Comparison of ENCODE assay signal across 18 mouse cellular contexts in genomic region chr8:58265485-58265884, GRCm38 (mm10).
"Had no signal": no experiment of that assay in that cellular context is flagged by ENCODE, and none has a peak within 500 bp of the region (broad histone marks: within the 10 kb centered on the region; RNA-seq: fewer than 3 reads in every experiment).

No protein-coding gene starts in this region.

- H3K9me3 ChIP-seq: limb, embryonic 10.5 days; limb, embryonic 13.5 days; liver, embryonic 13.5 days; midbrain, embryonic 13.5 days had no signal

- ATAC-seq: midbrain, embryonic 13.5 days had no signal

- H3K36me3 ChIP-seq: limb, embryonic 10.5 days; limb, embryonic 13.5 days; liver, embryonic 13.5 days; midbrain, embryonic 13.5 days had no signal

- H3K4me3 ChIP-seq: limb, embryonic 10.5 days; limb, embryonic 13.5 days; liver, embryonic 13.5 days; midbrain, embryonic 13.5 days had no signal

- H3K27me3 ChIP-seq: limb, embryonic 13.5 days; liver, embryonic 13.5 days; midbrain, embryonic 13.5 days had no signal

- H3K9ac ChIP-seq: limb, embryonic 13.5 days; liver, embryonic 13.5 days; midbrain, embryonic 13.5 days had no signal

- H3K27ac ChIP-seq: limb, embryonic 10.5 days; limb, embryonic 13.5 days; liver, embryonic 13.5 days; midbrain, embryonic 13.5 days; stomach, postnatal 0 days had no signal

- H3K4me2 ChIP-seq: limb, embryonic 13.5 days; liver, embryonic 13.5 days; midbrain, embryonic 13.5 days had no signal

- H3K4me1 ChIP-seq: limb, embryonic 10.5 days; limb, embryonic 13.5 days; liver, embryonic 13.5 days; midbrain, embryonic 13.5 days had no signal

- DNase-seq: kidney, adult 9 months; kidney, postnatal 14 days; kidney, postnatal 4 days; layer of hippocampus, adult 9-11 months; liver, embryonic 13.5 days; lung, adult 2 months; lung, postnatal 14 days; lung, postnatal 4 days; right cerebral cortex, adult 18-20 months; right cerebral cortex, postnatal 14 days; right cerebral cortex, postnatal 4 days; thymus, adult 2 months; thymus, postnatal 14 days; thymus, postnatal 4 days had no signal
